Mouse (Mus musculus) megakaryocyte, embryonic 14.5 days (primary cell): ENCODE measurements around the gene Ifit2.
"Not testable (repeated sequence)": the region's sequence is repeated elsewhere in the genome, so short reads cannot be mapped to it uniquely, and the experiment has no call there.

Experiments
- FLI1 ChIP-seq: IDR thresholded peaks from 2 replicates; pipeline ENCODE4 v1.6.1; 2012; ENCODE audit warnings: low read length, inconsistent platforms, mixed read lengths
- GATA1 ChIP-seq: IDR thresholded peaks from 3 replicates; pipeline ENCODE4 v1.6.1; 2012; ENCODE audit warnings: mixed read lengths, low read length, inconsistent platforms, borderline replicate concordance

DNA sequence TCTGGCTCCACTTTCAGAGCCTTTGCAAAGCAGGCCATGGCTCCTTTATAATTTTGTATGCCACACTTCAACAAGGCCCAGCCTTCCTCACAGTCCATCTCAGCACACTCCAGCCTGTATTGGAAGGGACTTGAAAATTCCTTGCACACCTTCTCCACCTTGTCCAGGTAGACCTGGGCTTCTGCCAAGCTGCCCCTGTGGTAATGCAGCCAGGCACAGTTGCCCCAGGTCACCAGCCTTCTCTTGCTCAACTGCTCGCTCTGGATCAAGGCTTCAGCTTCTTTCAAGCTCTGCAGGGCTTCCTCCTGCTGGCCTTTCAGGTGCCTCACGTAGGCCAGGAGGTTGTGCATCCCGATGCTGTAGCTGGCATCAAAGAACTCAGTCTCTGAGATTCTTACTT is 44.0 kb downstream of the Ifit2 start:
- TF ChIP-seq GATA1, FLI1: not testable (repeated sequence)
